Mouse (Mus musculus): ENCODE data around the gene Hes7. TPM values are rescaled to one million over a fixed set of nuclear protein-coding genes. Genes with fewer than 3 reads are reported as not detected.

Gene Hes7
- total and polyA plus RNA-seq, 3 experiments: 0.04 TPM; not detected in 2

DNA sequence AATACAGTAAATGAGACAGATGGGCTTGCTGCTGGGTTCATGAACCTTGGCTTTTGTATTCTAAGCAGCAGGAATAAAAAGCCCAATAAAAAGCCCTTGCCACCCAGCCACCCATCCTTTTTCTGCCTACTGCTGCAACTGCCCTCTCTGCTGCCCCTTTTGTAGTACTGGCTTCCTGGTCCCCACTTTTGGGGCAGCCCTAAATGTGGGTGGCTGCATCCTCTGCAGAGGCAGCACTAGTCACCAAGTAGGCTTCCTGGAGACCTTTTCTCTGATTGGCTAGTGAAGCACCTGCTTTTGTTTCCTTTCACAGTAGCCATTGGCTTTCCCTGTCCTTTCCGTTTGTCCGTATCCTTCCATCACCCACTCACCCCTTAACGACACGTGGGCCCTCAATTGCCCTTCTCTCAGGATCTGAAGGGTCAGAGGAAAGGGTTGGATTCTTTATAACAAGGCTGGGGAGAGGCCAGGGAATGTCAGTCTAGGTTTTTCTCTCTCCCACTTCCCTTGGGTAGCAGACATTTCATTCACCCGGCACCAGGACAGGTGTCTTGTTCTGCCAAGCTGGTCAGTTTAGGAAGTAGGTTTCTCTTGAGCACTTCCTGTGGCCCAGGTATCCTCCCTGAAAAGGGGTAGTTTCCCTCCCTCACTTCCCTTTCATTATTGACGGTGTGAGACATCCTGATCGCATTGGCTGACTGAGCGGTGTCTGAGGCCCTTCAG is 22.0 kb upstream of the Hes7 start:
- dilution Hi-C loops (cut with MboI; ENCODE audit: extremely low pct_ligation_motif_present, extremely low pct_unique_long_range_greater_than_20kb, low sequenced_read_pairs): no loop called here

GRCm38 (mm10) chr11:69098762-69099091 is 21.5 kb upstream of the Hes7 start:
- dilution Hi-C loops (cut with MboI; ENCODE audit: extremely low pct_ligation_motif_present, extremely low pct_unique_long_range_greater_than_20kb, low sequenced_read_pairs) (no loop called here), in situ Hi-C loops (cut with MboI; ENCODE audit: low pct_ligation_motif_present, low pct_unique_long_range_greater_than_20kb, low sequenced_read_pairs) (loop anchor here (25.0 kb wide), 1 partner anchor 914 kb away; the partner anchor contains the start of genes Acadvl, Dlg4 and Dvl2)
- H3K9ac ChIP-seq (ENCODE audit: insufficient read depth, low read depth): peak overlapping the region; percentile 76
- H3K27ac ChIP-seq (ENCODE audit: insufficient read depth, low read depth): peak overlapping the region; percentile 75
- H3K4me3 ChIP-seq (replicated peaks in 1 of 3; ENCODE audit: low read depth in 2 of 3, low read length in 2 of 3, poor library complexity in 1 of 3): peak overlapping the region; percentile 67 to 94 (median 75)
- H3K36me3 ChIP-seq (replicated peaks in 1 of 2; ENCODE audit: control insufficient read depth in 1 of 2, insufficient read depth in 1 of 2, low read length in 1 of 2): peaks cover 30 to 32% of the 10 kb centered on the region in 2 experiments
- peaks cover 22% of the 10 kb centered on the region for H3K79me2 ChIP-seq (replicated peaks; ENCODE audit: control insufficient read depth, extremely low read depth, insufficient read depth, poor library complexity, severe bottlenecking)
- peaks cover 6% of the 10 kb centered on the region for H3K27me3 ChIP-seq (replicated peaks)
- DNase-seq (ENCODE audit: extremely low read depth): peak; percentile 99
- no peaks in the 10 kb centered on the region for H3K9me3 ChIP-seq (replicated peaks; ENCODE audit: low read length)
- peaks cover 20 to 64% of the 10 kb centered on the region in 2 experiments for H3K4me1 ChIP-seq (ENCODE audit: control insufficient read depth in 1 of 2, insufficient read depth in 2 of 2)
- peak overlapping the region; percentile 93 for H3K4me2 ChIP-seq (ENCODE audit: insufficient read depth, low read depth, poor library complexity, severe bottlenecking)
- TF ChIP-seq USF1 (IDR thresholded peaks at IDR 0.05; ENCODE audit: low read depth, low read length) (peak; percentile 57), EP300 (IDR thresholded peaks at IDR 0.05; ENCODE audit: low read length) (no peak), SIN3A (IDR thresholded peaks at IDR 0.05; ENCODE audit: low read length) (peak; percentile 94; the same call in 1 of the 2 replicates), MEF2A (IDR thresholded peaks at IDR 0.05; ENCODE audit: borderline replicate concordance, low read depth, low read length) (peak; percentile 61; the same call in 1 of the 2 replicates), MAX (IDR thresholded peaks at IDR 0.05; ENCODE audit: low read length) (peak; percentile 99; the same call in 1 of the 2 replicates), RCOR1 (conservative IDR thresholded peaks at IDR 0.05; ENCODE audit: low read depth, low read length) (no peak), PAX5 (IDR thresholded peaks at IDR 0.05; ENCODE audit: low read length) (no peak), USF2 (conservative IDR thresholded peaks at IDR 0.05; ENCODE audit: low read depth, low read length) (no peak), MAZ (IDR thresholded peaks at IDR 0.05; ENCODE audit: low read depth, low read length) (peak; percentile 81; the same call in 1 of the 2 replicates), RAD21 (IDR thresholded peaks at IDR 0.05; ENCODE audit: low read depth, low read length) (no peak), GABPA (IDR thresholded peaks at IDR 0.05; ENCODE audit: insufficient replicate concordance, low read depth, low read length) (no peak; the same call in 1 of the 2 replicates), TCF12 (IDR thresholded peaks at IDR 0.05; ENCODE audit: low read depth, low read length) (peak; percentile 40; the same call in 1 of the 2 replicates), CHD2 (IDR thresholded peaks at IDR 0.05; ENCODE audit: low read length) (no peak; the same call in 1 of the 2 replicates), ELF1 (IDR thresholded peaks at IDR 0.05; ENCODE audit: low read depth, low read length) (peak; percentile 49; the same call in 1 of the 2 replicates), CTCF (conservative IDR thresholded peaks at IDR 0.05 in 1 of 2, IDR thresholded peaks at IDR 0.05 in 1 of 2; ENCODE audit: low read depth in 2 of 2, low read length in 2 of 2) (peak in 1 of 2 experiments; percentile 22; a peak in 2 of 4 replicates), MAFK (IDR thresholded peaks at IDR 0.05; ENCODE audit: insufficient replicate concordance, low read length) (no peak), ETS1 (conservative IDR thresholded peaks at IDR 0.05; ENCODE audit: low read depth, low read length) (peak; percentile 91), HCFC1 (IDR thresholded peaks at IDR 0.05; ENCODE audit: low read depth, low read length) (peak; percentile 51; the same call in 1 of the 2 replicates), UBTF (IDR thresholded peaks at IDR 0.05; ENCODE audit: low read depth, low read length) (no peak), SMC3 (IDR thresholded peaks at IDR 0.05; ENCODE audit: low read depth, low read length) (no peak), MXI1 (IDR thresholded peaks at IDR 0.05; ENCODE audit: low read depth, low read length) (peak; percentile 98), NELFE (IDR thresholded peaks at IDR 0.05; ENCODE audit: low read depth, low read length) (peak; percentile 70; the same call in 1 of the 2 replicates), JUND (conservative IDR thresholded peaks at IDR 0.05; ENCODE audit: low read depth, low read length) (no peak), MYC (IDR thresholded peaks at IDR 0.05; ENCODE audit: low read depth, low read length) (peak; percentile 94), TBP (conservative IDR thresholded peaks at IDR 0.05; ENCODE audit: low read depth, low read length) (0 out of 2 replicates have a peak, but pooled peaks have one; percentile 37), IRF4 (IDR thresholded peaks at IDR 0.05; ENCODE audit: low read depth, low read length) (peak; percentile 41; the same call in 1 of the 2 replicates), ZMIZ1 (IDR thresholded peaks at IDR 0.05; ENCODE audit: low read depth, low read length) (peak; percentile 60; the same call in 1 of the 2 replicates), BHLHE40 (IDR thresholded peaks at IDR 0.05; ENCODE audit: low read depth, low read length) (peak; percentile 98), ZKSCAN1 (IDR thresholded peaks at IDR 0.05; ENCODE audit: borderline replicate concordance, low read depth, low read length) (no peak)

More for the DNA sequence above, 22.0 kb upstream of the Hes7 start:
- peaks cover 25 to 28% of the 10 kb centered on the region in 2 experiments for H3K36me3 ChIP-seq (replicated peaks in 1 of 2; ENCODE audit: control insufficient read depth in 1 of 2, insufficient read depth in 1 of 2, low read length in 1 of 2)
- H3K4me3 ChIP-seq (replicated peaks in 1 of 3; ENCODE audit: low read depth in 2 of 3, low read length in 2 of 3, poor library complexity in 1 of 3): peak overlapping the region; percentile 3 to 94 (median 67)
- H3K79me2 ChIP-seq (replicated peaks; ENCODE audit: control insufficient read depth, extremely low read depth, insufficient read depth, poor library complexity, severe bottlenecking): peaks cover 22% of the 10 kb centered on the region
- H3K4me2 ChIP-seq (ENCODE audit: insufficient read depth, low read depth, poor library complexity, severe bottlenecking): peak overlapping the region; percentile 93
- TF ChIP-seq EP300 (IDR thresholded peaks at IDR 0.05; ENCODE audit: low read length) (peak; percentile 56; the same call in 1 of the 2 replicates), GABPA (IDR thresholded peaks at IDR 0.05; ENCODE audit: insufficient replicate concordance, low read depth, low read length) (no peak), CHD2 (IDR thresholded peaks at IDR 0.05; ENCODE audit: low read length) (0 out of 2 replicates have a peak, but pooled peaks have one; percentile 34), ELF1 (IDR thresholded peaks at IDR 0.05; ENCODE audit: low read depth, low read length) (peak; percentile 69; the same call in 1 of the 2 replicates)
- peaks cover 6% of the 10 kb centered on the region for H3K27me3 ChIP-seq (replicated peaks)
- H3K9ac ChIP-seq (ENCODE audit: insufficient read depth, low read depth): no peak overlapping the region
- H3K4me1 ChIP-seq (ENCODE audit: control insufficient read depth in 1 of 2, insufficient read depth in 2 of 2): peaks cover 20 to 64% of the 10 kb centered on the region in 2 experiments
- H3K9me3 ChIP-seq (replicated peaks; ENCODE audit: low read length): no peaks in the 10 kb centered on the region
- peak overlapping the region; percentile 35 for H3K27ac ChIP-seq (ENCODE audit: insufficient read depth, low read depth)
- in situ Hi-C loops (cut with MboI; ENCODE audit: low pct_ligation_motif_present, low pct_unique_long_range_greater_than_20kb, low sequenced_read_pairs): loop anchor here (25.0 kb wide), 1 partner anchor 914 kb away; the partner anchor contains the start of genes Acadvl, Dlg4 and Dvl2
- DNase-seq (ENCODE audit: extremely low read depth): no peak
